Mouse (Mus musculus): ENCODE results near the gene Sgk2.

- TF ChIP-seq CTCF (IDR thresholded peaks at IDR 0.05; ENCODE audit: borderline replicate concordance, extremely low read depth, insufficient read depth, insufficient read length) (no peak), POLR2A (IDR thresholded peaks at IDR 0.05; ENCODE audit: borderline replicate concordance, extremely low read depth, insufficient read depth, insufficient read length, poor library complexity, severe bottlenecking) (no peak)
These were observed 4.9 kb downstream of the Sgk2 start for GRCm38 (mm10) chr2:162992084-162992437.

Data from brain, embryonic 14.5 days (tissue).